Mouse (Mus musculus): Measurements from ENCODE around the gene Olfr27.

Gene Olfr27

DNA sequence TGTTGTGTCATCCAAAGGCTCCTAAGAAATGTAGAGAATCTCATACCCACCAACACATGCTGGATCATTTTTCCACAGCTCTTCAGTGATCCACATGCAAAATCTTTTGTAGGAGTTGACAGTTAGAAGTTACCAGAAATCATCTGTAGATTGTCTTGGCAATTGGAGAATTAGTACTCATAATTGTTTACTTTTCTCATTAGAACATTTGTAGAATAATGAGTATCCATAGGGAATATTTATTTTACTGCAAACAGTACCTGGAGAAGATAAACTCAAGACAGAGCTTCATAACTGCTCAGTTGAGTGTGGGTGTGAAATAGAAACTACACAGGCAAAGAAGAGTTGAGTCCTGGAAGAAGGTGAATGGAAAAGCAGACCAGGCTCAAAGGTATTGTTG lies at the start of gene Olfr27:
Gene Olfr27 (plus strand): TSS at position 301 of the 400 bp plus-strand sequence.
- DNase-seq (ENCODE audit: low spot score), result no peak

DNA sequence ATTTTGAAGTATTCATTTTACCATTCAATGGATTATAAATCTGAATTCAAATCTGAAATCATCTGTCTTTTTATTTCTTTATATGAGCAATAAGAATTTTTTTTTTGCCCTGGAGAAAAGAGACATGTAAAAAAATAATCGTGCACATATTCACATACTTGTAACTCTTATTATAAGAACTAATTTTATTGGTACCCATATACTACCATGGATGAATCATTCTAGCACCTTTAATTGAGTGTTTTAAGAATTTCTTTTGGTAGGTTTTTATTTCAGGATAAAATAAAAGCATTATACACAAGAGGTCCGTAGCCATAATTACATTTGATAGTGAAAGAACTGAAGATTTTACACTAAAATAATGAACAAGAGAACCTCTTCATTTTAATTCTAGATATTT lies 49.1 kb upstream of the Olfr27 start, which contains the start of gene Olfr938:
Gene Olfr938 (minus strand): TSS at position 101 of the 400 bp plus-strand sequence.
- DNase-seq (ENCODE audit: low spot score), result no peak

DNA sequence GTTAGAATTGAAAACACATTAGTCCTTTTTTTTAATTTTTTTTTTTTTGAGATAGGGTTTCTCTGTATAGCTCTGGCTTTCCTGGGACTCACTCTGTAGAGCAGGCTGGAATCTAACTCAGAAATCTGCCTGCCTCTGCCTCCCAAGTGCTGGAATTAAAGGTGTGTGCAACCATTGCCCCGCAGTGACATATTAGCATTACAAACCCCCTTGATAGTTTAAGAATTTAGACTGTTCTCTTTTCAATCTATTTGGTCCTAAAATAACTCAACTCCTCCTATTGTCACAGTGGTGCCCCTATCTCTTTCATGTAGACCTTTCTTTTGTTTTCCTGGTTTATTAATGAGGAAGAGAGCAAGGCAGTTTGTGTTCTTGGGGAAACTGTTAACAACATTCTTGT lies 605 bp upstream of the Olfr27 start:
- DNase-seq (ENCODE audit: low spot score), result no peak

DNA sequence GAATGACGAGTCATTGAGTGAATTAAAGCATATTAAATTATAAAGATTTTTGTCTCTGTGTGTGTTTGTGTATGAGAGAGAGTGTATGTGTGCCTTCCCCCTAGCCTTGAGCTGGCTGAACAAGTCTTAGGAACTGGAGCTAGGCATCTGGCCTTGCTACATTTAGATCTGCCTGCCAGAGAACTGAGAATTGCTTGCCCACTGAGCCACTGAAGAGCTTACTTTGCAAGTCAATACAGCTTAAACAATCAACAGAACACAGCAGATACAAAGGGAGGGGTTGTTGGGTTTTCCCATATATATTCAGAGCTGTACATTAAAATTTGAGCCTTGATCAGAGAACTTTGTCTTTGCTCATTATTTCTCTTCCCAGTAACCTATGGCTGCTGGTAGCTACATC lies 24.5 kb downstream of the Olfr27 start:
- DNase-seq (ENCODE audit: low spot score), result no peak

DNA sequence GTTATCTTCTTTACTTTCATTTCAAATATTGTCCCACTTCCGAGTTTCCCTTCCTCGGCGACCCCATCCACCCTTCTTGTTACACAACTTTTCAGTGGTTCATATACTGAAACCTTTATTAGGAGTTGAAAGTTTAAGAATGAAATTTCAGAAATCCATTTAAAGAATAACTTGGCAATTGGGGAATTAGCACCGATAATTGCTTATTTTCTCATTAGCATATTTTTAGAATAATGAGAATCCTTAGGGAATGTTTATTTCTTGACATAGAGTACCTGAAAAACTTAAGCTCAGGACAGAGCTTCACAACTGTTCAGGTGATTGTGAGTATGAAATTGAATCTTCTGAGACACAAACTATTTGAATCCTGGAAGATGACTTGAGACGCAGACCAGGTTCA lies 38.1 kb downstream of the Olfr27 start, which contains the start of gene Olfr943:
Gene Olfr943 (plus strand): TSS at position 301 of the 400 bp plus-strand sequence.
- no peak for DNase-seq (ENCODE audit: low spot score)

Measured in T-cell, adult 2 months (primary cell).